Mouse (Mus musculus) heart, adult 2 months (tissue): Measurements from ENCODE around the gene Gm49673. TPM values are rescaled to one million over a fixed set of nuclear protein-coding genes. Genes with fewer than 3 reads are reported as not detected.
"Not testable (repeated sequence)": the region's sequence is repeated elsewhere in the genome, so short reads cannot be mapped to it uniquely, and the experiment has no call there.

ENCODE experiments used
- DNase-seq, 2 experiments: peaks; one replicate each; pipeline ENCODE4 v3.0.0; 2021
- H3K27ac ChIP-seq: fragments of 200-600 bp; 2 replicates; pipeline ENCODE4 v1.8.1; 2022
- H3K27me3 ChIP-seq: fragments of 200-500 bp; 2 replicates; pipeline ENCODE4 v1.6.1; 2012; ENCODE audit warnings: mild to moderate bottlenecking, low read length, inconsistent platforms, mixed read lengths; ENCODE audit not compliant: control insufficient read depth, insufficient read depth
- H3K36me3 ChIP-seq: fragments of 200-500 bp; 2 replicates; pipeline ENCODE4 v1.6.1; 2012; ENCODE audit warnings: low read length, inconsistent platforms; ENCODE audit not compliant: control insufficient read depth, insufficient read depth
- H3K4me1 ChIP-seq: fragments of 200-500 bp; 2 replicates; pipeline ENCODE4 v1.6.1; 2011; ENCODE audit warnings: low read length; ENCODE audit not compliant: control insufficient read depth, insufficient read depth
- H3K4me3 ChIP-seq: fragments of 200-600 bp; 2 replicates; pipeline ENCODE4 v1.8.1; 2022
- H3K79me2 ChIP-seq: fragments of 200-500 bp; replicated peaks from 2 replicates; pipeline ENCODE4 v1.6.1; 2012; ENCODE audit warnings: mild to moderate bottlenecking, inconsistent platforms, low read length, moderate library complexity, mixed read lengths; ENCODE audit not compliant: control insufficient read depth, insufficient read depth
- H3K9ac ChIP-seq: fragments of 200-500 bp; 2 replicates; pipeline ENCODE4 v1.6.1; 2012; ENCODE audit warnings: low read depth, mild to moderate bottlenecking, control low read depth, inconsistent platforms, low read length, mixed read lengths
- WGBS: fragments of 180-500 bp; shearing (Covaris S2); methylation state at CpG from one replicate; pipeline ENCODE4 v1.1.7; 2018; 5-methylcytosine and 5-hydroxymethylcytosine counted together
- intact Hi-C: fragments of 180-260 bp; cut with DNase I; formaldehyde crosslinking; loops from one replicate; pipeline ENCODE4 v1.15.1; 2025
- polyA plus RNA-seq: library from polyadenylated mRNA; depleted of rRNA; stranded (reverse); fragments of >200 nt; gene quantifications from 2 replicates; pipeline ENCODE4 v1.2.3, GENCODE M21; 2012
- total RNA-seq, 2 experiments: library from RNA; stranded (reverse); gene quantifications; 2 replicates each; pipeline ENCODE4 v1.2.3; 2021

The Gm49673 gene
- total and polyA plus RNA-seq, 3 experiments, result not detected

DNA sequence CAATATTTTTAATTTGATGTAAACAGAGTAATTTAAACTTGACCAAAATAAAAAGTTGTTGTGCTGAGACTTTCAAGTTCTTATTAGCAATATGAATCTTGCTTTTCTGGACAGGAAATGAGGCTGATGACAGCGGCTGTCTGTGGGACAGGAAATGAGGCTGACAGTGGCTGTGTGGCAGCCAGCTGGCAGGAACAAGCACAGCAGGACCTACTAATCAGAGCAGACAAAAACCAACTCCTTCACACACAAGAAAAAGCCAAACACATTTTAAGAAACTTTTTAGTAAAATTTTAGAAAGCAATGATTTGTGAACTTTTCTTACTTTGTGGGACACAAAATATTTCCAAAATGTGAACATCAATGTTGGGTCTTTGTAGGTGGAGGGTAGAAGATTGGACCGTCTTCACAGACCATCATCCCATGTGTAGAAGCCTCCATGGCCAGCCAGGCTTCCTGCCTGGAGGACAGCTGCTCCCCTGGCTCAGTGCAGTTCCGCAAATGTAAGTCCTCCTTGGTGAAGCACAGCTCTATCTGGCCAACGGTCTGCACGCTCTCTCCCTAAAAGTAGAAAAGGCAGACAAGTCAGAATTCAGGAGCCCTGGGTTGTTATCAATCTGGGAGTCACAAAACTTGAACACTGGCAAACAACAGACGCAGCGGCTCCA, 19.1 kb downstream of the Gm49673 start:
- H3K27ac ChIP-seq, H3K27me3 ChIP-seq, DNase-seq, H3K36me3 ChIP-seq, H3K4me3 ChIP-seq, H3K79me2 ChIP-seq, H3K4me1 ChIP-seq, H3K9ac ChIP-seq, intact Hi-C loops: not testable (repeated sequence)
- WGBS, result 70% methylated on average over 1 of the region's 7 CpGs

DNA sequence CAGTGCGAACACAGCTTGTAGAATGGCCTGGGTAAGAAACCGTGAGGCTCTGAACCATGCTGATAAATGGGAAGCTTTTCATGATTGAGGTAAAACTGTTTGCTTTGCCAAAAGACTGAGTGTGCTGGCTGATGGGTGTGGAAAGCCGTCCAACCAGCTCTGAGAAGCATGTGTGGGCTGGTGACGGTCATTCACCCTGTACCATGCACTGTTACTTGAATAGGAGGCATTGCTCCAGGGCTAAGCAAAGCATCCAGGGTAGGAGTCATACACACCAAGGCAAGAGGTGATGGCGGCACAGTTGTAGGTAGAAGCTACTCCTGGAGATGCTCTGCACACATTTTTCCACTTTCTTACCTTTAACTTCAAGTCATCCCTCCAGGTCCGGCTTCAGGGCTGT, 23.0 kb downstream of the Gm49673 start:
- 86% methylated on average over 3 of the region's 6 CpGs for WGBS
- H3K36me3 ChIP-seq, H3K4me3 ChIP-seq, H3K9ac ChIP-seq, H3K4me1 ChIP-seq, DNase-seq, H3K27me3 ChIP-seq, H3K79me2 ChIP-seq, intact Hi-C loops, H3K27ac ChIP-seq: not testable (repeated sequence)

DNA sequence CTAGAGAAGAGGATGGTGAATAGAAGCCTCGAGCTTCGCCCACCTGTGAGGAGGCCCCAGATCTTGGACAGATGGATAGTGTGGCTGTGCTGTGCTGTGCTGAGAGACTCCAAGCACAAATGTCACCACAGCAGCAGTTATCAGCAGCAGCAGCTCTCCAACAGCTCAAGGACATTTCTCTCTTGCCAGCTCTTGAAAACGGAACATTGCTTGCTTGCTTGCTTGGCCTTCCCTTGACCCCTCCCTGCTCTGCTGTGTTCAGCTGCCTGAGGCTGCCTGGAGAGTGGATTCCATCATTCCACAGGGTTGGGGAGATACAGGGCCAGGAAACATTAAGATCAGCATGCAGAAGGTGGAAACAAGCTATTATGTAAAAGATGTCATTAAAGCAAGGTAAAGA, 24.6 kb downstream of the Gm49673 start:
- H3K79me2 ChIP-seq, H3K4me1 ChIP-seq, H3K27me3 ChIP-seq, H3K27ac ChIP-seq, H3K36me3 ChIP-seq, H3K4me3 ChIP-seq, DNase-seq, H3K9ac ChIP-seq, intact Hi-C loops: not testable (repeated sequence)
- no CpG with 5 or more reads among the region's 3 CpGs for WGBS

DNA sequence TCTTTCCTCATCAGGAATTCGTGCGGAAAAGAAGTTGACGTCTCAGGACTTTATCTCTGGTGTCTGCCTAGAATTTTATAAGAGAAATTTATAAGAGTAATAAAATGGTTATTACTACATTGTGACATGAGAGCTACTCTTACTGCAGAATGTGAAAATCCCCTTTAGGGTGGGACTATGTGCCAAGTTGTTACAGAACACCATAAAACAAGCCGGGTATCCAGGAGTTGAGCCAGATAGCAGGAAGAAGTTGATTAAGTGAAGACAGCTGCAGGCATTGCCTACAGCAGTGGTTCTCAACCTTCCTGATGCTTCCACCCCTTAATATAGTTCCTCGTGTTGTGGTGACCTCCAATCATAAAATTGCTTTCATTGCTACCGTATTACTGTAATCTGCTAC, 30.7 kb downstream of the Gm49673 start:
- H3K27me3 ChIP-seq, H3K36me3 ChIP-seq, DNase-seq, H3K79me2 ChIP-seq, intact Hi-C loops, H3K27ac ChIP-seq, H3K4me3 ChIP-seq, H3K9ac ChIP-seq, H3K4me1 ChIP-seq: not testable (repeated sequence)
- no CpG with 5 or more reads among the region's 6 CpGs for WGBS

DNA sequence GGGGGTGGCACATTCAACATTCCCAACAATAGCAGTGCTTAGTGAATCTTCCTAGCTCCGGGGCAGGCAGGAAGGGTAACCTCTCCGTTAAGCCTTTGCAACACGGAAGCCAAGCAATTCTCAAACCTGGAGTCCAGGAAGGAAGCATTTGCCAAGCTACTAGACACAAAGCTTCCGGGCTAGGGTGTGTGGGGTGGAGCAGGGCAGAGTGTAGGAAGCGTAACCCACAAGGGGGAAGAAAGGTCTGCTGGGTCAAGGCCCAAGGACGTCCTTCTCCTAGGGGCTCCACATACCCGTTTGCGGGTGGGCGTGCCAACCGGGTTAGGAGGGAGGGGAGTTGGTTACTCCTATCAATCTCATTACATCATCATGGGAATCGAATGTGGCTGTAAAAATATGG, 31.2 kb downstream of the Gm49673 start:
- intact Hi-C loops, H3K4me1 ChIP-seq: not testable (repeated sequence)
- WGBS, result 32% methylated on average over 6 of the region's 11 CpGs

DNA sequence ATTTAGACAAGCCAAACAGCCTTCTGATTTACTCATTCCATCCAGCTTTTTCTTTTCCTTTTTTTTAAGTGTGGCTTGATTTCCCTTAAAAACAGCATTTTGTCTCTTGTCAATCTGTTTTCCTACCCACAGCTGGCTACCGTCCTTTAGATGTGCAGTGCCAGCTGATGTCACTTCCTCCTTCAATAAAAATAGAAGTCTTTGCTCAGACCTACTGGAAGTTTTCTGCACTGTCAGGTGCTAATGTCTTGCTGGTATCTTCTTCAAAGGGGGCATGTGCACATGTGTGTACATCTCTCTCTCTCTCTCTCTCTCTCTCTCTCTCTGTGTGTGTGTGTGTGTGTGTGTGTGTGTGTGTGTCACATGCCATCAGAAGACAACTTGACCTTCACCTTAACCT, 35.4 kb downstream of the Gm49673 start:
- intact Hi-C loops, DNase-seq, H3K9ac ChIP-seq, H3K4me3 ChIP-seq, H3K27me3 ChIP-seq, H3K4me1 ChIP-seq, H3K36me3 ChIP-seq, H3K27ac ChIP-seq, H3K79me2 ChIP-seq: not testable (repeated sequence)
- no CpG with 5 or more reads among the region's 1 CpGs for WGBS

More for the DNA sequence above, 31.2 kb downstream of the Gm49673 start:
- not testable (repeated sequence) for H3K36me3 ChIP-seq, DNase-seq, H3K4me3 ChIP-seq, H3K9ac ChIP-seq, H3K27ac ChIP-seq, H3K27me3 ChIP-seq, H3K79me2 ChIP-seq

DNA sequence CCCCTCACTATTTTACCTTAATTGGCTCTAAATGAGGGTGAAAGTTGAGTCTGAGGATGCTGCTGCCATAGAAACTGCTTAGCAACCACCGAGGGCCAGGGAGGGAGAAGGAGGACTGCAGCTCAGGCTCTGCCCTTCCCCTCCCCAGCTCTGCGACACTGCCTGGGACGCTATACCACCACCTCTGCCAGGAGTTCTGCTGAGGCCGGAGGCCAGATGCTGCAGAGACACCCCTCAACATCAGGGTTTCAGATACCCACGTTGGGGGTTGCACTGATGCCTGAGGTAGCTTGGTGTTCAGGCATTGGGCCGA, 46.3 kb downstream of the Gm49673 start:
- H3K4me1 ChIP-seq, intact Hi-C loops: not testable (repeated sequence)
- 61% methylated on average over 3 of the region's 6 CpGs for WGBS

DNA sequence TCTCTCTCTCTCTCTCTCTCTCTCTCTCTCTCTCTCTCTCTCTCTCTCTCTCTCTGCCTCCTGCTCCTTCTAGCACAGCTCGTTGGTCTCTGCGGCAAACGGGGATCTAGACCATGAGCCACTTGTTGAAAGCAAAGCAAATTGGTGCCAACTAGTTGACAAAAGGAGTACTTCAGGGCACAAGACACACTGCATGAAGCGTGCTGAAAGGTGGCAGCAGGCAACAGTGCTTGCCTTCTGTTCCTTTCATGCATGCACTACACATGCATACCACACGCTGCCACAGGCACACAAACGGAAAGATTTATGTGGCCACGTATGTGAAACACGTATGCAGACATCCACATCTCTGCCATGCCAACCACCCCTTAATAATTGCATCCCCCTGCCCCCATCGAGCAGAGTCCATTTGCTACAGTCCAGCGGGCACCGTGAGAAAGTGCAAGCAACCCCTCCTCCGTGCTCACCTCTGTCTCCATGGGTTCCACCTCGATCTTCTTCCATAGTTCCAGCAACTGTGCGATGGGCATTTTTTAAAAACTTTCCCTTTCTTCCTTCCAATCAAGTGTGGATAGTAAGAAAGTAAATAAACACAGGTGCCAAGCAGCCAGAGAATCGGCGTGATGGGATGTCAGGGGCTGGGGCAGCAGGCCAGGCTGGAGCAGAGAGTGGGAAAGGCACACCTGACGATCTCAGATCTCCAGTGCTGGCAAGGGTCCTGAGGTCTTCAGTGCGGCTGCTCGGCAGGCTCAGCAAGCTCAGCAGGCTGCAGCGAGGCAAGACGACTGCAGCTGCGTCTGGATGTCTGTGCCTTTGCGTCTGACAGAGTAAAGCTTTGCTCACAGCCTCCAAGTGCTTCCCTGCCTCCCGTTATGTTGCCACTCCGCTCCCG, 46.9 kb downstream of the Gm49673 start:
- 40% methylated on average over 7 of the region's 26 CpGs for WGBS
- H3K27ac ChIP-seq, DNase-seq, intact Hi-C loops, H3K9ac ChIP-seq, H3K4me3 ChIP-seq, H3K79me2 ChIP-seq, H3K27me3 ChIP-seq, H3K4me1 ChIP-seq, H3K36me3 ChIP-seq: not testable (repeated sequence)

More for the DNA sequence above, 46.3 kb downstream of the Gm49673 start:
- not testable (repeated sequence) for H3K9ac ChIP-seq, H3K36me3 ChIP-seq, DNase-seq, H3K27me3 ChIP-seq, H3K4me3 ChIP-seq, H3K27ac ChIP-seq, H3K79me2 ChIP-seq

DNA sequence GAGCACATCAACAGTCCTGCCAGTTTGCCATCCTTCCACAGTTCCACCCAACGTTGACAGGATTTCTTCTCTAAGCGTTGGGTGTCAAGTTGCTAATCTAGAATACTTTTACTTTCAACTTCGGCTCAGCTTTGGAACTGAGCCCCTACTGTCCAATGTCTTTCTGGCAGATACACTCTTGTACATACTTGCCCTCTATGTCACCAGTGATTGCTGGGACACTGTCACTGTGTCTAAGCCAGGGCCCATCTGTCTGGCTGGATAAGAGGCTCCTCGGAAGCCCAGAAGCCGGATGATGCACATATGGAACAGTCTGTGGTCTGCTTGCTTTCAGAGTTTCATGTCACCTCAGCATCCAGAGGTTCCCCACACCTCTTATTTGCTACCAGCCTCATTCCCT, 51.4 kb downstream of the Gm49673 start:
- H3K4me1 ChIP-seq, intact Hi-C loops, H3K36me3 ChIP-seq, H3K4me3 ChIP-seq, H3K9ac ChIP-seq, H3K79me2 ChIP-seq, H3K27me3 ChIP-seq, H3K27ac ChIP-seq: not testable (repeated sequence)
- WGBS, result 37% methylated on average over 3 of the region's 5 CpGs
- DNase-seq, result peak in 1 of 2 experiments; percentile 7

DNA sequence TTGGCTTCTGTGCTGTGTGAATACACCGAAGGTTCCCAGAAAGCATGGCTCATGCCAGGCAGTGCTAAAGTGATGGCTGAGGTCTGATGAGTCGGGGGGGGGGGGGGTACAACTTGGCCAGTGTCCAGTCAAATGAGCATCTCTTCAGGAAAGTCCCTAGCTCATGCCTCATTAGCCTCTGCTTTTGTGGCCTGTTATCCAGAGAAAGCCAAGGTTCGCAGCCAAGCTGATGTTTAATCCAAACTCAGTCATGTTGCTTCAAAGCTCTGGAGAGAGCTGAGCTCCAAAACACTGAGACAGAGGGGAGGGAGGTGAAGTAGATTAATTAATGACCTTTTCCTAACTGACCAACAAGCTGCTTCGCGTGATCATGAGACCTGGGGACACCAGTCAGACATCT, 51.9 kb downstream of the Gm49673 start:
- intact Hi-C loops, result not testable (repeated sequence)

More for the DNA sequence above, 51.9 kb downstream of the Gm49673 start:
- WGBS, result 57% methylated on average over 3 of the region's 5 CpGs
- not testable (repeated sequence) for H3K4me1 ChIP-seq, H3K27ac ChIP-seq, DNase-seq, H3K79me2 ChIP-seq, H3K27me3 ChIP-seq, H3K9ac ChIP-seq, H3K36me3 ChIP-seq, H3K4me3 ChIP-seq
